Mouse (Mus musculus) thymus, postnatal 25 days (tissue): ENCODE results near the gene Csf3.

Experiments used
- DNase-seq: peaks from one replicate; pipeline ENCODE4 v3.0.0; 2022

The Csf3 gene

GRCm38 (mm10) chr11:98750351-98751201 is 49.5 kb downstream of the Csf3 start:
- DNase-seq = no peak

GRCm38 (mm10) chr11:98751221-98751782 is 50.2 kb downstream of the Csf3 start:
- DNase-seq = no peak

- no peak for DNase-seq
These were observed 51.6 kb downstream of the Csf3 start for GRCm38 (mm10) chr11:98752562-98753140.
